Mouse (Mus musculus) ES-E14 (cell line): ENCODE data around the gene Fgfr1op2. TPM values are rescaled to one million over a fixed set of nuclear protein-coding genes. Genes with fewer than 3 reads are reported as not detected.
A peak's percentile ranks its signal among the peaks of the same experiment; 100 is the strongest.

Experiments
- DNase-seq: peaks from one replicate; pipeline ENCODE4 v3.0.0-alpha.2; 2013; ENCODE audit warnings: low read depth, low spot score
- H3K27ac ChIP-seq: 2 replicates; pipeline ENCODE4 v1.5.1; 2012; ENCODE audit warnings: low read depth, mild to moderate bottlenecking, low read length, moderate library complexity, mixed read lengths; ENCODE audit not compliant: poor library complexity, insufficient read depth, severe bottlenecking
- H3K36me3 ChIP-seq: 2 replicates; pipeline ENCODE4 v1.6.1; 2012; ENCODE audit warnings: mild to moderate bottlenecking, low read length, moderate library complexity, mixed read lengths; ENCODE audit not compliant: control insufficient read depth, poor library complexity, insufficient read depth, severe bottlenecking
- H3K4me1 ChIP-seq, 2 experiments: fragments of 150-350 bp in 1 of 2; sonication (generic) in 1 of 2; 2 replicates each; pipeline ENCODE4 v1.6.1; 2012; ENCODE audit warnings: low read length in 2 of 2, mild to moderate bottlenecking in 1 of 2, mixed read lengths in 1 of 2; ENCODE audit not compliant: control insufficient read depth in 2 of 2, insufficient read depth in 2 of 2, poor library complexity in 1 of 2
- H3K4me3 ChIP-seq, 2 experiments: fragments of 150-350 bp in 1 of 2; sonication (generic) in 1 of 2; 2 replicates each; pipeline ENCODE4 v1.5.1; 2012; ENCODE audit warnings: low read length in 2 of 2, low read depth in 1 of 2, mild to moderate bottlenecking in 1 of 2, mixed read lengths in 1 of 2; ENCODE audit not compliant: insufficient read depth in 1 of 2, poor library complexity in 1 of 2, severe bottlenecking in 1 of 2
- H3K9ac ChIP-seq: 2 replicates; pipeline ENCODE4 v1.6.1; 2012; ENCODE audit warnings: low read depth, mild to moderate bottlenecking, low read length, mixed read lengths; ENCODE audit not compliant: poor library complexity, insufficient read depth, severe bottlenecking
- H3K9me3 ChIP-seq: fragments of 150-350 bp; sonication (generic); 2 replicates; pipeline ENCODE4 v1.6.1; 2012; ENCODE audit warnings: low read depth, mild to moderate bottlenecking, low read length; ENCODE audit not compliant: control insufficient read depth, insufficient read depth
- CHD2 ChIP-seq: IDR thresholded peaks from 2 replicates; pipeline ENCODE4 v1.6.1; 2014; ENCODE audit warnings: mild to moderate bottlenecking, low read depth, low read length, inconsistent platforms
- HCFC1 ChIP-seq: IDR thresholded peaks from 2 replicates; pipeline ENCODE4 v1.6.1; 2012; ENCODE audit warnings: low read length, inconsistent platforms, borderline replicate concordance; ENCODE audit not compliant: insufficient read depth
- MAFK ChIP-seq: IDR thresholded peaks from 2 replicates; pipeline ENCODE4 v1.6.1; 2014; ENCODE audit warnings: mild to moderate bottlenecking, low read depth, low read length, inconsistent platforms; ENCODE audit not compliant: insufficient read depth
- ZC3H11A ChIP-seq: IDR thresholded peaks from 2 replicates; pipeline ENCODE4 v1.6.1; 2012; ENCODE audit warnings: low read depth, mild to moderate bottlenecking, inconsistent platforms, low read length, borderline replicate concordance
- ZNF384 ChIP-seq: IDR thresholded peaks from 2 replicates; pipeline ENCODE4 v1.6.1; 2012; ENCODE audit warnings: low read depth, low read length, inconsistent platforms
- in situ Hi-C, 2 experiments: fragments of 600-800 bp; cut with MboI; formaldehyde crosslinking; loops; one replicate each; pipeline ENCODE4 v1.15.1; 2025; ENCODE audit warnings: low sequenced_read_pairs in 2 of 2, inconsistent platforms in 1 of 2; ENCODE audit not compliant: unreplicated experiment in 2 of 2
- total RNA-seq: library from RNA; depleted of rRNA; stranded (reverse); fragments of 300-350 nt; gene quantifications from 2 replicates; pipeline ENCODE4 v1.2.3, GENCODE M21; 2012; rRNA removed

The Fgfr1op2 gene
- 35.7 and 45.4 TPM in 2 replicates for total RNA-seq

- in situ Hi-C loops = no loop called here
- H3K27ac ChIP-seq = peak within 1 kb of the TSS; percentile 94
- no peak for DNase-seq
- no peak for TF ChIP-seq MAFK
- TF ChIP-seq HCFC1 = no peak
- no peak for TF ChIP-seq CHD2
- no peak for TF ChIP-seq ZNF384
- no peak for TF ChIP-seq ZC3H11A
- no peaks in the 10 kb centered on the region for H3K9me3 ChIP-seq
- peaks cover 0 to 3% of the 10 kb centered on the region in 2 experiments; a peak in 2 of 4 replicates for H3K4me1 ChIP-seq
- no peaks in the 10 kb centered on the region for H3K36me3 ChIP-seq
- H3K9ac ChIP-seq = peak within 1 kb of the TSS; percentile 100
- H3K4me3 ChIP-seq = peak within 1 kb of the TSS; percentile 83 to 100
Measured at GRCm38 (mm10) chr6:146576903-146577302, at the start of gene Fgfr1op2. Fgfr1op2 (plus strand) TSS chr6:146577203.

GRCm38 (mm10) chr6:146527537-146527936 lies 49.5 kb upstream of the Fgfr1op2 start:
- in situ Hi-C loops = no loop called here
- Histone ChIP-seq H3K36me3 (no peaks in the 10 kb centered on the region), H3K9ac (no peak overlapping the region), H3K4me1 (no peaks in the 10 kb centered on the region), H3K9me3 (no peaks in the 10 kb centered on the region), H3K4me3 (no peak overlapping the region), H3K27ac (no peak overlapping the region)
- DNase-seq = no peak
- TF ChIP-seq HCFC1 (no peak), MAFK (no peak), ZC3H11A (no peak), ZNF384 (no peak), CHD2 (no peak)

GRCm38 (mm10) chr6:146530363-146530762 lies 46.6 kb upstream of the Fgfr1op2 start:
- Histone ChIP-seq H3K36me3 (no peaks in the 10 kb centered on the region), H3K4me3 (no peak overlapping the region), H3K4me1 (no peaks in the 10 kb centered on the region), H3K27ac (no peak overlapping the region), H3K9me3 (no peaks in the 10 kb centered on the region), H3K9ac (no peak overlapping the region)
- no peak for DNase-seq
- TF ChIP-seq CHD2 (no peak), ZC3H11A (no peak), ZNF384 (no peak)
- in situ Hi-C loops = no loop called here

GRCm38 (mm10) chr6:146530769-146531168 lies 46.2 kb upstream of the Fgfr1op2 start:
- DNase-seq = no peak
- Histone ChIP-seq H3K27ac (no peak overlapping the region), H3K9me3 (no peaks in the 10 kb centered on the region), H3K4me3 (no peak overlapping the region), H3K9ac (no peak overlapping the region), H3K36me3 (no peaks in the 10 kb centered on the region), H3K4me1 (no peaks in the 10 kb centered on the region)
- in situ Hi-C loops = no loop called here
- TF ChIP-seq MAFK = no peak
- no peak for TF ChIP-seq CHD2
- TF ChIP-seq ZC3H11A = no peak
- TF ChIP-seq HCFC1 = no peak
- no peak for TF ChIP-seq ZNF384

- H3K4me3 ChIP-seq = no peak overlapping the region
- DNase-seq = no peak
- H3K9ac ChIP-seq = no peak overlapping the region
- TF ChIP-seq MAFK = no peak
- no peak for TF ChIP-seq CHD2
- TF ChIP-seq HCFC1 = no peak
- TF ChIP-seq ZNF384 = no peak
- TF ChIP-seq ZC3H11A = no peak
- no peaks in the 10 kb centered on the region for H3K9me3 ChIP-seq
- H3K4me1 ChIP-seq = no peaks in the 10 kb centered on the region
- no peak overlapping the region for H3K27ac ChIP-seq
- no peaks in the 10 kb centered on the region for H3K36me3 ChIP-seq
- in situ Hi-C loops = no loop called here
Measured at GRCm38 (mm10) chr6:146533146-146533545, 43.9 kb upstream of the Fgfr1op2 start.
